Mouse (Mus musculus): Measurements from ENCODE around the gene Ap1m1.

GRCm38 (mm10) chr8:72305210-72305905 is 65.5 kb downstream of the Ap1m1 start, which contains the start of gene Gm10282:
- no peak for TF ChIP-seq CTCF (IDR thresholded peaks at IDR 0.05; ENCODE audit: extremely low read depth, insufficient read depth, insufficient read length, insufficient replicate concordance)
- no peak for TF ChIP-seq POLR2A (IDR thresholded peaks at IDR 0.05; ENCODE audit: low read depth, low read length)

All from spleen, adult 2 months (tissue).